Mouse (Mus musculus) layer of hippocampus, adult 2 months (tissue): ENCODE results near the gene Ogt. TPM values are rescaled to one million over a fixed set of nuclear protein-coding genes. Genes with fewer than 3 reads are reported as not detected.

Source experiments
- DNase-seq, 2 experiments: peaks; one replicate each; pipeline ENCODE4 v3.0.0; 2022; ENCODE audit warnings: low spot score in 2 of 2
- H3K27ac ChIP-seq: fragments of 200-600 bp; 2 replicates; pipeline ENCODE4 v1.8.1; 2022
- H3K4me3 ChIP-seq: fragments of 200-600 bp; 2 replicates; pipeline ENCODE4 v1.8.1; 2022; ENCODE audit warnings: mild to moderate bottlenecking
- CTCF ChIP-seq: fragments of 200-600 bp; conservative IDR thresholded peaks from 2 replicates; pipeline ENCODE4 v1.8.1; 2022; ENCODE audit warnings: antibody characterized with exemption, mild to moderate bottlenecking, moderate library complexity
- total RNA-seq, 2 experiments: library from RNA; stranded (reverse); gene quantifications; 2 replicates each; pipeline ENCODE4 v1.2.3; 2021

Gene Ogt
- total RNA-seq, 2 experiments from 2014 or later = 228 to 241 TPM

GRCm38 (mm10) chrX:101646621-101647020 is 6.8 kb downstream of the Ogt start:
- no peak for TF ChIP-seq CTCF
- Histone ChIP-seq H3K4me3 (no peak overlapping the region), H3K27ac (no peak overlapping the region)
- DNase-seq = no peak

DNA sequence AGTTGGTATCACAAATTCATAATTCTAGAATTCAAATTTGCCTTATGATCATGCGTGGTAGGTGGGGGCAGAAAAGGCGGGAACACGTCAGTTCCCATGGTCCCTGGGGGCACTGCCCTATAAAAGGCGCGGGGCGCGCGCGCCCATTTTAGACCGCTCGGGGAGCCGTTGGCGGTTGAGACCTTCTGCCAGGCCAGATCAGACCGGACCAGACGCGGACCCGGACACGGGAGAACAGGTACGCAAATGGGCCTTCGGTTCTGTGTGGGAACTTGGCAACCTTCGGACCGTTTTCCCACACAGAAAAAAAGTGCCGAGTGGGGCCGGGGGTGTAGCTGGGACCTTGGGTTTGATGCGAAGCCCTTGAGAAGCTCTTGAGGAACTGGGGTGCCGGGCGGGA is 55.8 kb downstream of the Ogt start:
- TF ChIP-seq CTCF = no peak
- DNase-seq = no peak
- Histone ChIP-seq H3K27ac (no peak overlapping the region), H3K4me3 (no peak overlapping the region)

DNA sequence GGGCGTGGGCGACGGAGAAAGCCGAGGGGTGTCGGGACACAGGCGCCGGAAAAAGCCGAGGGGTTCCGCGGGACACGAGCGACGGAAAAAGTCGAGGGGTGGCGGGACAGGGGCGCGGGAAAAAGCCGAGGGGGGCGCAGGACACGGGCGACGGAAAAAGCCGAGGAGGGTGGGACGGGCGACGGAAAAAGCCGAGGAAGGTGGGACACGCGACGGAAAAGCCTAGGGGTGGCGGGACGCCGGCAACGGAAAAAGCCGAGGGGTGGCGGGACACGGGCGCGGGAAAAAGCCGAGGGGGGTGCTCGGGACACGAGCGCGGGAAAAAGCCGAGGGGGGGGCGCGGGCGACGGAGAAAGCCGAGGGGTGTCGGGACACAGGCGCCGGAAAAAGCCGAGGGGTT is 57.7 kb downstream of the Ogt start:
- Histone ChIP-seq H3K27ac (no peak overlapping the region), H3K4me3 (no peak overlapping the region)
- DNase-seq = no peak
- no peak for TF ChIP-seq CTCF

DNA sequence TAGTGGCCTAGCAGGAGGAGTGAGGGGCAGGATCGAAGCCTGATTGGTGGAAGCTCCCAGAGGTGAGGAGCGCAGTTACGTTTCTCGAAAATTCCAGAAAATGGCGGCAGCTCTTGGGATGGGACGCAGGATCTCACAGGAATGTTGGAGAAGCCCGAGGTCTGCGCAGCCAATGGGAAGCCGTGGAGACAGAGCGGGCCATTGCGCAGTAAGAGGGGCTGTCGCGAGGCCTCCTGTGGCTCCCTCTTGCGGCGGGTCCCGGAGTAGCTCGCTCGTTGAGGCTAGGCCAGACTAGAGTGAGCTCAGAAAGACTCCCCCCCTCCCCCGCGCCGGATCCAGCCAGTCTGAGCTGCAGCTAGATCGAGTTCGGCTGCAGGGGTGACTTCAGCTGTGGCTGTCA is 58.4 kb downstream of the Ogt start:
- no peak overlapping the region for H3K27ac ChIP-seq
- peak; percentile 9; the same call in 1 of the 2 replicates for TF ChIP-seq CTCF
- DNase-seq = no peak
- no peak overlapping the region for H3K4me3 ChIP-seq

DNA sequence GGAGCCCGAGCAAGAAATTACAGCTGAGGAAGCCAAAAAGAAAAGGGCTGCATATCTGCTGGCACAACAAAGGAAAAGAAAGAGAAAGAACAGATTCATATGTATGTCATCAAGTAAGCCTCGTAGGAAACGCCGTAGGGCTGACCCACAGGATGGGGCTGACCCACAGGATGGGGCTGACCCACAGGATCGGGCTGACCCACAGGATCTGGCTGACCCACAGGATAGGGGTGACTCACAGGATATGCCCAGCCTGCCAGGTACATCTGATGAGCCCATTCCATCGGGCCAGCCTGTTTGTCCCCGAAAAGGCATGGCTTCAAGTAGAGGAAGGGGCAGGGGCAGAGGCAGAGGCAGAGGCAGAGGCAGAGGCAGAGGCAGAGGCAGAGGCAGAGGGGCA is 65.3 kb downstream of the Ogt start:
- DNase-seq = no peak
- no peak overlapping the region for H3K4me3 ChIP-seq
- no peak overlapping the region for H3K27ac ChIP-seq
- TF ChIP-seq CTCF = no peak

- TF ChIP-seq CTCF = no peak
- Histone ChIP-seq H3K4me3 (no peak overlapping the region), H3K27ac (no peak overlapping the region)
- no peak for DNase-seq
Observed at GRCm38 (mm10) chrX:101720401-101720800, 80.5 kb downstream of the Ogt start.

GRCm38 (mm10) chrX:101730010-101730409 is 90.2 kb downstream of the Ogt start:
- DNase-seq = no peak
- no peak for TF ChIP-seq CTCF
- H3K27ac ChIP-seq = no peak overlapping the region

GRCm38 (mm10) chrX:101732644-101733043 is 92.8 kb downstream of the Ogt start:
- no peak overlapping the region for H3K27ac ChIP-seq
- no peak overlapping the region for H3K4me3 ChIP-seq
- no peak for DNase-seq
- TF ChIP-seq CTCF = no peak

More at GRCm38 (mm10) chrX:101730010-101730409, 90.2 kb downstream of the Ogt start:
- no peak overlapping the region for H3K4me3 ChIP-seq

GRCm38 (mm10) chrX:101733288-101733687 is 93.4 kb downstream of the Ogt start:
- H3K4me3 ChIP-seq = no peak overlapping the region
- no peak overlapping the region for H3K27ac ChIP-seq
- no peak for TF ChIP-seq CTCF
- DNase-seq = no peak

GRCm38 (mm10) chrX:101733828-101734319 is 94.0 kb downstream of the Ogt start, which contains the start of gene Cxcr3:
Gene Cxcr3 (minus strand): TSS chrX:101734269.
- no peak for TF ChIP-seq CTCF
- no peak for DNase-seq
- H3K27ac ChIP-seq = no peak within 1 kb of the TSS
- no peak within 1 kb of the TSS for H3K4me3 ChIP-seq

Other genes starting within 250 kb of the Ogt start
- 100 to 1,000 TPM; 176 to 179 TPM for gene Zmym3, start 219.2 kb upstream of the Ogt start, total RNA-seq
- gene Nono, start 210.7 kb upstream of the Ogt start, total RNA-seq = 100 to 1,000 TPM; 132 to 144 TPM
- 1 to 10 TPM in 1 of 2 experiments, under 1 TPM in 1; 0.82 to 1.4 TPM for gene Itgb1bp2, start 191.0 kb upstream of the Ogt start, total RNA-seq
- 10 to 100 TPM; 45.0 to 46.4 TPM for gene Taf1, start 107.3 kb upstream of the Ogt start, total RNA-seq
- gene Cxcr3, start 94.2 kb downstream of the Ogt start, total RNA-seq = under 1 TPM in 1 of 2 experiments, not detected in 1; 0.20 TPM
- gene Gm4779, start 154.4 kb downstream of the Ogt start, total RNA-seq = under 1 TPM; 0.64 to 0.67 TPM
- not detected for gene 8030474K03Rik, start 154.6 kb downstream of the Ogt start, total RNA-seq
- gene Nhsl2, start 209.3 kb downstream of the Ogt start, total RNA-seq = 10 to 100 TPM; 49.3 to 57.1 TPM